Mouse (Mus musculus): ENCODE results near the gene Dsn1. TPM values are rescaled to one million over a fixed set of nuclear protein-coding genes. Genes with fewer than 3 reads are reported as not detected.
A peak's percentile ranks its signal among the peaks of the same experiment; 100 is the strongest.

Gene Dsn1
- polyA plus RNA-seq, 1 experiment from 2014 or later: 11.0 TPM

GRCm38 (mm10) chr2:157016529-157017270, 9.7 kb upstream of the Dsn1 start:
- Histone ChIP-seq H3K9ac (no peak overlapping the region), H3K27me3 (no peaks in the 10 kb centered on the region), H3K36me3 (peaks cover 76% of the 10 kb centered on the region), H3K4me3 (no peak overlapping the region), H3K4me2 (no peak overlapping the region), H3K27ac (replicated peaks) (no peak overlapping the region), H3K9me3 (no peaks in the 10 kb centered on the region), H3K4me1 (replicated peaks) (no peaks in the 10 kb centered on the region)
- 86% methylated on average over 18 of the region's 18 CpGs for WGBS
- no peak for ATAC-seq (ENCODE audit: low FRiP score, low read depth)

GRCm38 (mm10) chr2:157012341-157012740, 5.4 kb upstream of the Dsn1 start:
- Histone ChIP-seq H3K4me1 (replicated peaks) (peaks cover 3% of the 10 kb centered on the region), H3K9ac (no peak overlapping the region), H3K27me3 (no peaks in the 10 kb centered on the region), H3K9me3 (no peaks in the 10 kb centered on the region), H3K36me3 (peaks cover 38% of the 10 kb centered on the region), H3K27ac (replicated peaks) (no peak overlapping the region), H3K4me3 (no peak overlapping the region), H3K4me2 (no peak overlapping the region)
- 92% methylated on average over 6 of the region's 6 CpGs for WGBS
- no peak for ATAC-seq (ENCODE audit: low FRiP score, low read depth)

- no peaks in the 10 kb centered on the region for H3K9me3 ChIP-seq
- H3K27ac ChIP-seq (replicated peaks): no peak overlapping the region
- no peak overlapping the region for H3K4me2 ChIP-seq
- 50% methylated on average over 10 of the region's 11 CpGs for WGBS
- H3K36me3 ChIP-seq: peaks cover 23% of the 10 kb centered on the region
- H3K27me3 ChIP-seq: no peaks in the 10 kb centered on the region
- no peak overlapping the region for H3K4me3 ChIP-seq
- ATAC-seq (ENCODE audit: low FRiP score, low read depth): no peak
- no peak overlapping the region for H3K9ac ChIP-seq
- H3K4me1 ChIP-seq (replicated peaks): peaks cover 16% of the 10 kb centered on the region
Observed at GRCm38 (mm10) chr2:157010634-157011310, 3.8 kb upstream of the Dsn1 start.

- Histone ChIP-seq H3K9ac (no peak overlapping the region), H3K27me3 (no peaks in the 10 kb centered on the region), H3K4me2 (no peak overlapping the region), H3K4me1 (replicated peaks) (peaks cover 17% of the 10 kb centered on the region), H3K4me3 (no peak overlapping the region), H3K36me3 (peaks cover 17% of the 10 kb centered on the region), H3K27ac (replicated peaks) (no peak overlapping the region), H3K9me3 (no peaks in the 10 kb centered on the region)
- no peak for ATAC-seq (ENCODE audit: low FRiP score, low read depth)
Observed at GRCm38 (mm10) chr2:157010121-157010520, 3.2 kb upstream of the Dsn1 start.

GRCm38 (mm10) chr2:157008509-157008908, 1.6 kb upstream of the Dsn1 start:
- H3K27me3 ChIP-seq: no peaks in the 10 kb centered on the region
- no peak for ATAC-seq (ENCODE audit: low FRiP score, low read depth)
- peaks cover 17% of the 10 kb centered on the region for H3K4me1 ChIP-seq (replicated peaks)
- H3K36me3 ChIP-seq: peaks cover 8% of the 10 kb centered on the region
- no peak overlapping the region for H3K9ac ChIP-seq
- no peak overlapping the region for H3K27ac ChIP-seq (replicated peaks)
- H3K9me3 ChIP-seq: no peaks in the 10 kb centered on the region
- no peak overlapping the region for H3K4me3 ChIP-seq
- H3K4me2 ChIP-seq: no peak overlapping the region

GRCm38 (mm10) chr2:157007234-157007596, 261 bp upstream of the Dsn1 start:
- ATAC-seq (ENCODE audit: low FRiP score, low read depth): peak; percentile 60; the same call in 1 of the 2 replicates
- Histone ChIP-seq H3K4me1 (replicated peaks) (peaks cover 17% of the 10 kb centered on the region), H3K4me2 (peak overlapping the region; percentile 91), H3K27ac (replicated peaks) (peak overlapping the region; percentile 79), H3K9ac (peak overlapping the region; percentile 52), H3K36me3 (0 out of 2 replicates have a peak, but pooled peaks cover 4% of the 10 kb centered on the region), H3K9me3 (no peaks in the 10 kb centered on the region), H3K4me3 (peak overlapping the region; percentile 59), H3K27me3 (no peaks in the 10 kb centered on the region)
- 24% methylated on average over 5 of the region's 5 CpGs for WGBS

- Histone ChIP-seq H3K36me3 (no peaks in the 10 kb centered on the region), H3K9me3 (no peaks in the 10 kb centered on the region), H3K4me2 (no peak overlapping the region), H3K27ac (replicated peaks) (no peak overlapping the region), H3K4me3 (no peak overlapping the region), H3K9ac (no peak overlapping the region), H3K27me3 (no peaks in the 10 kb centered on the region), H3K4me1 (replicated peaks) (peaks cover 14% of the 10 kb centered on the region)
- WGBS: 96% methylated on average over 4 of the region's 4 CpGs
- ATAC-seq (ENCODE audit: low FRiP score, low read depth): no peak
Observed at GRCm38 (mm10) chr2:157002321-157002720, 4.6 kb downstream of the Dsn1 start.

GRCm38 (mm10) chr2:156998263-156998662, 8.7 kb downstream of the Dsn1 start:
- Histone ChIP-seq H3K27me3 (no peaks in the 10 kb centered on the region), H3K27ac (replicated peaks) (no peak overlapping the region), H3K4me2 (no peak overlapping the region), H3K9me3 (no peaks in the 10 kb centered on the region), H3K4me3 (no peak overlapping the region), H3K4me1 (replicated peaks) (no peaks in the 10 kb centered on the region), H3K9ac (no peak overlapping the region), H3K36me3 (no peaks in the 10 kb centered on the region)
- no peak for ATAC-seq (ENCODE audit: low FRiP score, low read depth)
- WGBS: 85% methylated on average over 5 of the region's 5 CpGs

- Histone ChIP-seq H3K4me3 (no peak overlapping the region), H3K4me2 (no peak overlapping the region), H3K9me3 (no peaks in the 10 kb centered on the region), H3K27me3 (no peaks in the 10 kb centered on the region), H3K9ac (no peak overlapping the region), H3K4me1 (replicated peaks) (no peaks in the 10 kb centered on the region), H3K36me3 (no peaks in the 10 kb centered on the region), H3K27ac (replicated peaks) (no peak overlapping the region)
- no peak for ATAC-seq (ENCODE audit: low FRiP score, low read depth)
- WGBS: 62% methylated on average over 6 of the region's 6 CpGs
Observed at GRCm38 (mm10) chr2:156996576-156996975, 10.4 kb downstream of the Dsn1 start.

- no peaks in the 10 kb centered on the region for H3K36me3 ChIP-seq
- WGBS: under 1% methylated on average over 66 of the region's 66 CpGs
- peak within 1 kb of the TSS; percentile 92 for H3K9ac ChIP-seq
- peak within 1 kb of the TSS; percentile 78 for H3K4me2 ChIP-seq
- peak; percentile 97 for ATAC-seq (ENCODE audit: low FRiP score, low read depth)
- peaks cover 19% of the 10 kb centered on the region for H3K4me1 ChIP-seq (replicated peaks)
- peak within 1 kb of the TSS; percentile 85 for H3K4me3 ChIP-seq
- peak within 1 kb of the TSS; percentile 87 for H3K27ac ChIP-seq (replicated peaks)
- no peaks in the 10 kb centered on the region for H3K27me3 ChIP-seq
- H3K9me3 ChIP-seq: no peaks in the 10 kb centered on the region
Observed at GRCm38 (mm10) chr2:156991470-156992319, 15.3 kb downstream of the Dsn1 start, which contains the start of gene Ndrg3. Gene Ndrg3, minus strand, starts transcription at chr2:156992056.

- Histone ChIP-seq H3K27me3 (no peaks in the 10 kb centered on the region), H3K9ac (peak overlapping the region; percentile 92), H3K4me1 (replicated peaks) (peaks cover 19% of the 10 kb centered on the region), H3K36me3 (no peaks in the 10 kb centered on the region), H3K4me3 (peak overlapping the region; percentile 85), H3K27ac (replicated peaks) (peak overlapping the region; percentile 87; the same call in 1 of the 2 replicates), H3K4me2 (peak overlapping the region; percentile 78), H3K9me3 (no peaks in the 10 kb centered on the region)
- 3% methylated on average over 16 of the region's 16 CpGs for WGBS
- no peak for ATAC-seq (ENCODE audit: low FRiP score, low read depth)
Observed at GRCm38 (mm10) chr2:156990727-156991431, 16.1 kb downstream of the Dsn1 start.
